Mouse (Mus musculus) ZHBTc4 (cell line): Measurements from ENCODE around the gene Copa.

ENCODE experiments used
- DNase-seq: peaks from one replicate; pipeline ENCODE4 v3.0.0-alpha.2; 2011; ENCODE audit warnings: low read depth, low spot score

The Copa gene

GRCm38 (mm10) chr1:172082101-172082898, at the start of gene Copa, which contains the start of gene Ncstn:
Gene Copa (plus strand): TSS chr1:172082529.
Gene Ncstn (minus strand): TSS chr1:172082795.
- DNase-seq: peak; percentile 97

GRCm38 (mm10) chr1:172046410-172046809, 35.9 kb upstream of the Copa start:
- no peak for DNase-seq

GRCm38 (mm10) chr1:172046938-172047337, 35.4 kb upstream of the Copa start:
- DNase-seq: peak; percentile 88

- DNase-seq: no peak
Observed at GRCm38 (mm10) chr1:172048241-172048734, 34.0 kb upstream of the Copa start.

GRCm38 (mm10) chr1:172049131-172049782, 33.1 kb upstream of the Copa start:
- no peak for DNase-seq

GRCm38 (mm10) chr1:172052766-172053279, 29.5 kb upstream of the Copa start:
- peak; percentile 54 for DNase-seq

- DNase-seq: peak; percentile 40
Observed at GRCm38 (mm10) chr1:172053541-172054440, 28.5 kb upstream of the Copa start.

GRCm38 (mm10) chr1:172056251-172056650, 26.1 kb upstream of the Copa start:
- no peak for DNase-seq

GRCm38 (mm10) chr1:172057491-172057921, 24.8 kb upstream of the Copa start, which contains the start of gene Nhlh1:
Gene Nhlh1 (minus strand): TSS chr1:172057573.
- DNase-seq: no peak

GRCm38 (mm10) chr1:172058321-172058720, 24.0 kb upstream of the Copa start:
- DNase-seq: no peak

GRCm38 (mm10) chr1:172058874-172059273, 23.5 kb upstream of the Copa start:
- DNase-seq: no peak

GRCm38 (mm10) chr1:172060659-172061058, 21.7 kb upstream of the Copa start:
- no peak for DNase-seq

GRCm38 (mm10) chr1:172061217-172061616, 21.1 kb upstream of the Copa start:
- DNase-seq: no peak

GRCm38 (mm10) chr1:172062101-172062500, 20.2 kb upstream of the Copa start:
- peak; percentile 94 for DNase-seq

GRCm38 (mm10) chr1:172063291-172064023, 18.9 kb upstream of the Copa start:
- no peak for DNase-seq

- peak; percentile 32 for DNase-seq
Observed at GRCm38 (mm10) chr1:172064613-172065141, 17.7 kb upstream of the Copa start.

- DNase-seq: peak; percentile 77
Observed at GRCm38 (mm10) chr1:172070227-172070626, 12.1 kb upstream of the Copa start.

- DNase-seq: no peak
Observed at GRCm38 (mm10) chr1:172071556-172071955, 10.8 kb upstream of the Copa start.

GRCm38 (mm10) chr1:172072604-172073003, 9.7 kb upstream of the Copa start:
- DNase-seq: no peak

- no peak for DNase-seq
Observed at GRCm38 (mm10) chr1:172077981-172078380, 4.3 kb upstream of the Copa start.
